Mouse (Mus musculus): Measurements from ENCODE around the gene Jchain. TPM values are rescaled to one million over a fixed set of nuclear protein-coding genes. Genes with fewer than 3 reads are reported as not detected.

Gene Jchain
- total and polyA plus RNA-seq, 2 experiments from 2014 or later = 0.05 TPM; not detected in 1

DNA sequence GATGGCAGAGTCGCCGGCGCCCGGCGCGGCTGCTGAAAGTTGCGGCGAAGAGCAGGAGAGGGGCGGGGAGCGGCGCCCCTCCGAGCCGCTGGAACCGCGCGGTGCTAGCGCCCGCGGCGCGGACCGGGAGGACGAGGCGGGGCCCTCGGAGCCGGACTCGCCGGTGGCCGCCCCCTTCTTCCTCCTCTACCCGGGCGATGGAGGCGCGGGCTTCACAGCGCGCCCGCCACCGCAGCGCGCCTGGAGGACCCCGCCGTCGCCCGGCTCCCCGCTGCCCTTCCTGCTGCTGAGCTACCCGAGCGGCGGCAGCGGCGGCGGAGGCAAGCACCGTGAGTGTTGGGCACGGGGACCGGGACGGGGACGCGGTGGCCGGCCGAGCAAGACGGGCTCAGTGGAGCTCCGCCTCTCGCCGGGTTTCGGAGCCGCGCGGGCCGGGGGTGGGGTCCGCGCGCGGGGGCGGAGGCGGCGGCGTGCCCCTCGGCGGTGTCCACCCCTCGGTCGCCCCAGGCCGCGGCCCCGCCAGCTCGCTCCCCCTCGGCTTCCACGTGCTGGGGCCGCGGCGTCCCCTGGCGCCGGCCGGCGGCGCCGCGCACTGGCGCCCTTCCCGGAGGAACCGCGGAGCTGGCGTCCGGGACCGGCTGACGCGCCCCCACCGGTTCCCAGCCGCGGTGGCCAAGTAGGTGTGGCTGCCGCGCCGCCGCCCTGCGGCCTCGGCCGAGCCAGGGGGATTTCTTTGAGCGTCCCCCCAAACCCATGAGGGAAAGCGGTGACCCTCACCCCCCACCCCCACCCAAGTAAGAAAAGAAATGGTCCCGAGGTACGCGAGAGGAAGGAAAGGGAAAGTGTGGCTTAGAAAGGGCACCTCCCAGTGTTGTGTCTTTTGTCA is 37.7 kb upstream of the Jchain start:
- Histone ChIP-seq H3K9me3 (replicated peaks; ENCODE audit: control insufficient read depth, low read length) (no peaks in the 10 kb centered on the region), H3K9ac (replicated peaks; ENCODE audit: low read depth, low read length) (peak overlapping the region; percentile 82), H3K4me3 (ENCODE audit: low read depth, low read length) (peak overlapping the region; percentile 78), H3K4me1 (ENCODE audit: control insufficient read depth, insufficient read depth) (0 out of 2 replicates have a peak, but pooled peaks cover 6% of the 10 kb centered on the region), H3K27ac (ENCODE audit: low read depth) (peak overlapping the region; percentile 93), H3K36me3 (replicated peaks; ENCODE audit: control insufficient read depth, insufficient read depth, low read length) (0 out of 2 replicates have a peak, but pooled peaks cover 6% of the 10 kb centered on the region), H3K27me3 (ENCODE audit: control insufficient read depth, insufficient read depth, low read length) (no peaks in the 10 kb centered on the region), H3K4me2 (ENCODE audit: low read depth, low read length) (peak overlapping the region; percentile 82)
- peak; percentile 80 for ATAC-seq (ENCODE audit: insufficient read depth, low read depth)
- TF ChIP-seq EP300 (IDR thresholded peaks at IDR 0.05; ENCODE audit: low read depth) (no peak), CTCF (IDR thresholded peaks at IDR 0.05; ENCODE audit: low read depth) (no peak)
- WGBS = under 1% methylated on average over 79 of the region's 119 CpGs
- peak; percentile 46 for DNase-seq (ENCODE audit: low spot score)

GRCm38 (mm10) chr5:88564501-88565147 is 36.9 kb upstream of the Jchain start, which contains the start of gene Rufy3:
Gene Rufy3, plus strand, starts transcription at chr5:88565040.
- DNase-seq (ENCODE audit: low spot score) (peak; percentile 82), ATAC-seq (ENCODE audit: insufficient read depth, low read depth) (peak; percentile 91)
- Histone ChIP-seq H3K27ac (ENCODE audit: low read depth) (peak within 1 kb of the TSS; percentile 93), H3K27me3 (ENCODE audit: control insufficient read depth, insufficient read depth, low read length) (no peaks in the 10 kb centered on the region), H3K4me1 (ENCODE audit: control insufficient read depth, insufficient read depth) (0 out of 2 replicates have a peak, but pooled peaks cover 6% of the 10 kb centered on the region), H3K4me2 (ENCODE audit: low read depth, low read length) (peak within 1 kb of the TSS; percentile 82), H3K36me3 (replicated peaks; ENCODE audit: control insufficient read depth, insufficient read depth, low read length) (0 out of 2 replicates have a peak, but pooled peaks cover 4% of the 10 kb centered on the region), H3K9me3 (replicated peaks; ENCODE audit: control insufficient read depth, low read length) (no peaks in the 10 kb centered on the region), H3K9ac (replicated peaks; ENCODE audit: low read depth, low read length) (peak within 1 kb of the TSS; percentile 82), H3K4me3 (ENCODE audit: low read depth, low read length) (peak within 1 kb of the TSS; percentile 78)
- WGBS = 1% methylated on average over 59 of the region's 71 CpGs
- TF ChIP-seq CTCF (IDR thresholded peaks at IDR 0.05; ENCODE audit: low read depth) (peak; percentile 52), EP300 (IDR thresholded peaks at IDR 0.05; ENCODE audit: low read depth) (no peak)

GRCm38 (mm10) chr5:88562863-88563780 is 35.4 kb upstream of the Jchain start:
- H3K27me3 ChIP-seq (ENCODE audit: control insufficient read depth, insufficient read depth, low read length) = no peaks in the 10 kb centered on the region
- no peak overlapping the region for H3K9ac ChIP-seq (replicated peaks; ENCODE audit: low read depth, low read length)
- H3K27ac ChIP-seq (ENCODE audit: low read depth) = no peak overlapping the region
- DNase-seq (ENCODE audit: low spot score) (no peak), ATAC-seq (ENCODE audit: insufficient read depth, low read depth) (no peak)
- TF ChIP-seq EP300 (IDR thresholded peaks at IDR 0.05; ENCODE audit: low read depth) = no peak
- TF ChIP-seq CTCF (IDR thresholded peaks at IDR 0.05; ENCODE audit: low read depth) = no peak
- H3K4me1 ChIP-seq (ENCODE audit: control insufficient read depth, insufficient read depth) = 0 out of 2 replicates have a peak, but pooled peaks cover 6% of the 10 kb centered on the region
- no peaks in the 10 kb centered on the region for H3K9me3 ChIP-seq (replicated peaks; ENCODE audit: control insufficient read depth, low read length)
- H3K4me2 ChIP-seq (ENCODE audit: low read depth, low read length) = no peak overlapping the region
- H3K4me3 ChIP-seq (ENCODE audit: low read depth, low read length) = no peak overlapping the region
- 73% methylated on average over 8 of the region's 8 CpGs for WGBS
- no peaks in the 10 kb centered on the region for H3K36me3 ChIP-seq (replicated peaks; ENCODE audit: control insufficient read depth, insufficient read depth, low read length)

GRCm38 (mm10) chr5:88561080-88561814 is 33.6 kb upstream of the Jchain start:
- no peak for TF ChIP-seq CTCF (IDR thresholded peaks at IDR 0.05; ENCODE audit: low read depth)
- TF ChIP-seq EP300 (IDR thresholded peaks at IDR 0.05; ENCODE audit: low read depth) = no peak

More at GRCm38 (mm10) chr5:88561080-88561814, 33.6 kb upstream of the Jchain start:
- Histone ChIP-seq H3K9me3 (replicated peaks; ENCODE audit: control insufficient read depth, low read length) (no peaks in the 10 kb centered on the region), H3K4me3 (ENCODE audit: low read depth, low read length) (no peak overlapping the region), H3K27me3 (ENCODE audit: control insufficient read depth, insufficient read depth, low read length) (no peaks in the 10 kb centered on the region), H3K4me1 (ENCODE audit: control insufficient read depth, insufficient read depth) (0 out of 2 replicates have a peak, but pooled peaks cover 4% of the 10 kb centered on the region), H3K9ac (replicated peaks; ENCODE audit: low read depth, low read length) (no peak overlapping the region), H3K27ac (ENCODE audit: low read depth) (no peak overlapping the region), H3K4me2 (ENCODE audit: low read depth, low read length) (no peak overlapping the region), H3K36me3 (replicated peaks; ENCODE audit: control insufficient read depth, insufficient read depth, low read length) (no peaks in the 10 kb centered on the region)
- no peak for DNase-seq (ENCODE audit: low spot score)
- 67% methylated on average over 9 of the region's 9 CpGs for WGBS
- ATAC-seq (ENCODE audit: insufficient read depth, low read depth) = no peak
